Mouse (Mus musculus): ENCODE results near the gene Atg4c. TPM values are rescaled to one million over a fixed set of nuclear protein-coding genes. Genes with fewer than 3 reads are reported as not detected.
A peak's percentile ranks its signal among the peaks of the same experiment; 100 is the strongest.

Atg4c gene
- total RNA-seq, 4 experiments from 2014 or later: 3.9 to 5.0 (median 4.6) TPM

DNA sequence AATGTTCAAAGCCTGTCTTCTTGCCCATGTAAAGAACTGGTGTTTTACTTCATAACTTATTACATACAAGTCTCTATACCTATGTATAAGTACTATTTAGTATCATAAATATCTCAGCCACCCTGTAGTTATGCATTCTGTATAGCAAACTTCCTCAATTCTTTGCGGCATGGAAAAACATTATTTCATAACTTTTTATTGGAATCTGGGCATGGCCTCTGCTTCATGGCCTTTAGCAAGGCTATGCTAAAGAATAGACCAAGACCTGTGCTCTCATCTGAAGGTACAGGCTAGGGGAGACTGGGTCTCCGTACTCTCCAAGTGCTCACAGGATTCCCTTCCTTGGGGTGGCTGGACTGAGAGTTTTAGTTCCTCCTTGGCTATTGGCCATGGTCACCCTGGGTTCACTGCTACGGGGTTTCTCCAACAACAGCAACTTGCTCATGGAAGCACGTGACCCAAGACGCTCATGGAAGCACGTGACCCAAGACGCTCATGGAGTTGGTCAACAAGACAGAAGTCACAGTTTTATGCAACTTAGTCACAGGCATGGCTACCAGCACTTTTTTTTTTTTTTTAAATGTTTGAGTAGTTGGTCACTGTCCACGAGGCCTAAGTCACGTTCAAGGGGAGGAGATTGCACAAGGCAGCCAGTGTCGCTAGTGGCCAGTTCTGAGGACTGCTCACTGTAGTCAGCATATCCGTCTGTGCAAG lies 7.2 kb upstream of the Atg4c start:
- DNase-seq (ENCODE audit: low spot score): no peak

DNA sequence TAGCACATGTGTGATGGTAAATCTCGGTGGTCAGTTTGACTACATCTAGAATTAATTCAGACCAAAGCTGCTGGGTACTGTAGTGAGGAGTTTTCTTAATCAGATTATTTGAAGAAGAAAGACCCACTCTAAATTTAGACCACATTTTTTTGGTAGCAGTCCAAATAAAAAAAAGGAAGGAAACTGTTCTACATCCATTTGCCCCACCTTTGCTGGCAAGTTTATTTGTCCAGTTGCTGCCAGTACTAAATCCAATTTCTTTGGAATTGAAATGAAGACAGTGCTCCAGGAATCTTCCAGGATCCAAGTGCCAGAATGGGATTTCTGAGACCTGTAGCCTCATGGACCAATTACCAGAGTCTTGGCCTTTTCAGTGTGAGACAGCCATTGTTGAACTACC lies 1.1 kb upstream of the Atg4c start:
- no peak for DNase-seq (ENCODE audit: low spot score)

- DNase-seq (ENCODE audit: low spot score): no peak
Measured at GRCm38 (mm10) chr4:99193214-99193613, 520 bp upstream of the Atg4c start.

- DNase-seq (ENCODE audit: low spot score): no peak
Measured at GRCm38 (mm10) chr4:99194826-99195225, 1.1 kb downstream of the Atg4c start.

- no peak for DNase-seq (ENCODE audit: low spot score)
Measured at GRCm38 (mm10) chr4:99198721-99199120, 5.0 kb downstream of the Atg4c start.

DNA sequence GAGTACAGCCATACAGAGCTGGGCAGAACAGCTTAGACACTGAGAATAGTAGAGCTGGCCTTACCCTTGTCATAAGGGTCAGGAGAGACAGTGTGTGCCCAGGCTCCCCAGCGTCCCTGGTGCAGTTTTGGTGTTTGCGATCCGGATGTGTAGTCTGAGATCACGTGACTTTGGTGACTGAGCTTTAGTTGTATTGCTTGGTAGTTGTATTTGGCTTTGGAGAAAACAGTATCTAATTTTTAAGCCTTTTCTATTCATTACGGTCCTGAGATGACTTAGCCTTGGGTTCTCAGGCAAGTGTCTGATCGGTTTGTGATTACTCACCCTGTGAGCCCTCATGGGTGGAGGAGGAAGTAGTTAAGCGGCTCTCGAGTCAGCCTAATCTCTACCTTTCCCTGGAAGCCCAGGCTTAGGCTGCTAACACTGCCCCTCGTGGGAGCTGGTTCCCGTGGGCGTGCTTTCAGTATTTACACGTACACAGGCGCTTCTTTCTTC lies 6.1 kb downstream of the Atg4c start:
- DNase-seq (ENCODE audit: low spot score): no peak

GRCm38 (mm10) chr4:99200383-99201136 lies 6.8 kb downstream of the Atg4c start:
- no peak for DNase-seq (ENCODE audit: low spot score)

GRCm38 (mm10) chr4:99205773-99206172 lies 12.0 kb downstream of the Atg4c start:
- no peak for DNase-seq (ENCODE audit: low spot score)

DNA sequence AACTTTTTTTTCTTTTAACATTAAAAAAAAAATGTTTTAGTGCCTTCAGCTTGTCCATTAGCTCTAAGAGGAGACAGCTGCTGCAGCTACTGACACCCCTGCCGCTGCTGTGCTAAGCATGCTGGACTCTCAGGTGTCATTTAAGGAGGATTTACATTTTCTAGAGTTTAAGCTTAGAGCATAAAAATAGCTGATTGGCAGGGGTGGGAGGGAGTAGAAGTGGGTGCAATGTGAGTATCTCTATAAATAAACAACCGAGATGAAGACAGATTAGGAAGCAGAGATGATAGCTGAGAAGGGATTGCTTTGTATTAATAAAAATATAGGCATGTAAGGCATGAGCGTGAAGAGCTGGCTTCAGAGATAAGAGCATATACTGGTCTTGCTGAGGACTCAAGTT lies 12.6 kb downstream of the Atg4c start:
- DNase-seq (ENCODE audit: low spot score): no peak

GRCm38 (mm10) chr4:99210087-99210486 lies 16.4 kb downstream of the Atg4c start:
- DNase-seq (ENCODE audit: low spot score): no peak

- no peak for DNase-seq (ENCODE audit: low spot score)
Measured at GRCm38 (mm10) chr4:99211606-99212005, 17.9 kb downstream of the Atg4c start.

DNA sequence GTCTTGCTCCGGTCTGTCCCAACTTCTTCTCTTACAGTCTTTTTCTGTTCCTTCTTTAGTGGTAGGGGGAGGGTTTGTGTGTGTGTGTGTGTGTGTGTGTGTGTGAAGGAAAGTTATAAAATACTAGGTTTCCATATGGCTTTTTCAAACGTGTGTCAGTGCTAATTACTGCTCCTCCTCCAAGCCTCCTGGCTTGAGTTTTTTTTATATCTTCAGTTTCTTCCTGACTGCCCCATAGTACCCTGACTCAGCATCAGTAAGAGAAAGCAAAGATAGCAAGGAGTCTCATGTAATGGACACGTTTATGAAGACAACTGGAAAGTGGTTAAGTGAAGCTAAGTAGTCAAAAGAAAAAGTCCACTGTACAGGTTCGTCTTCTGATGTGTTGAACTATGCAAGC lies 19.4 kb downstream of the Atg4c start:
- DNase-seq (ENCODE audit: low spot score): no peak

DNA sequence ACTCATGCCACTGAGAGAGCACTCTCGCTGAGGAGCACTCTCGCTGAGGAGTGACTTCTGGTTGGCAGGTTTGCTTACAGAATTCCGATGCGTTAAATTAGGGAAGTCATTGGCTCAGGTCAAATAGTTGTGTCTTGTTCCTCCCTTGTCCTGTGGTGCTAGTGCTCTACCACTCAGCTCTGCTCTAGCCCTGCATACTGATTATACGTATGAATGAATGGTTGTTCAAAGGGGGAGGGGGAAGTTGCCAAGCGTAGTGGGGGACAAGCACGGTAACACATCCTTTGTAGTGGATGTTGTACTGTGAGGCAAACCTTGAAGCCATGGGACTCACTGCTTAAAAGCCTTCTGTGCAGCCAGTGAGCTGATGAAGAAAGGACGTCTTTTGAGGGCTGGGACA lies 28.5 kb downstream of the Atg4c start:
- DNase-seq (ENCODE audit: low spot score): no peak

- DNase-seq (ENCODE audit: low spot score): no peak
Measured at GRCm38 (mm10) chr4:99224790-99225189, 31.1 kb downstream of the Atg4c start.

GRCm38 (mm10) chr4:99227226-99227625 lies 33.5 kb downstream of the Atg4c start:
- DNase-seq (ENCODE audit: low spot score): no peak

DNA sequence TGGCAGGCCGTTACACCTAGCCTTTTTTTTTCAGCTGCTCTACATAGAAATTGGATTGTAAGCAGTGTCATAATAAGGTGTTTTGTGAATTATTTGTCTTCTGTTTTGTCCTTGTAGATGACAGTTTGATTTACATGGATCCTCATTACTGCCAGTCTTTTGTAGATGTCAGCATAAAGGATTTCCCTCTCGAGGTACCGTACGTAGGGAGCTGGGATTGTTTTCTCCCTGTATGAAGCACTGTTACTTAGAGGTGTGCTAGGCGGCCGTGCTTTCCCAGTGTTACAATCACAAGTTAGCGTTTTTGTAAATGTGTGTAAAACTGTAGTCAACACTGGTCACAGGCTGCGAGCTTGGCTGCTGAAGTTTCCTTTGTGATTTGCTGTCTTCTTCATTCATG lies 35.6 kb downstream of the Atg4c start:
- DNase-seq (ENCODE audit: low spot score): no peak

DNA sequence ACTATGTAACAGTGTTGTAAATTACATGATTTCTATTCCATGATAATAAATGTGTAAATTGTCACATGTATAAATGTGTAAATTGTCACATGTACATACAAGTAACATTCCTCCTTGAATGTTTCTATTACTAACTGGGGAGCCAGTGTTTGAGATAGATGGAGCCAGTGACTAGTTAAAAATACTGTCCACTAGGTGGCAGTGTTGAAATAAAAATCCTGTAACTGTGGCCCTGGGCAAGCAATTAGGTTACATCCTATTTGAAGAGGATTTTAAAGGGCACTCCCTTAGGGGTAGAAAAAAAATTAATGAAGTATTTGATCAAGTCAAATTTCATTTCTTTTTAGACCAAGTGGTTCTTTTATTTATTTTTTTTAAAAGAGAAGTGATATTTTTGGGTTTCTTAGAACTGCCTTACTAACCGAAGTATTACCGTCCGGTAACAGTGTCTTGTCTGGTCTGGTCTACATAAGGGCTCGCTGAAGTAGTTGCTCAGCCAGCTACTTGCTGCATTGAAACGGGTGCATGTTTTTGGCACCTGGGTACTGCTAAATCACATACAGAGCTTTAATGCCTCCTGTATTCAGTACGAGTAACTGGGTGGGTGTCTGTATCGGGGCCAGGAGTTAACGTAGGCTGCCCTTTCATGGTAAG lies 41.6 kb downstream of the Atg4c start:
- peak; percentile 31 for DNase-seq (ENCODE audit: low spot score)

DNA sequence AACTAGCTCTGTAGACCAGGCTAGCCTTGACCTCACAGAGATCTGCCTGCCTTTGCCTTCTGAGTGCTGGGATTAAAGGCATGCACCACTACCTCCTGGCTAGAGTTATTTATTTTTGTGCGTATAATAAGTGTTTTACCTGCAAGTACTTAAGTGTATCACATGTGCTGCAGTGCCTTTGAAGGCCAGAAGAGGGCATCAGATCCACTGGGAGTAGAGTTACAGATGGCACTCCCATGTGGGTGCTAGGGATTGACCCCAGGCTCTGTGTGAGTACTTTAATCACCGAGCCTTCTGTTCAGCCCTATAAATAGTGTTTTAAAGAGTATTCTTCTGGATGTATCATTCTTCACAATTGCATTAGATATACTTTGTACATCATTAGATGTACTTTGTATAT lies 44.6 kb downstream of the Atg4c start:
- no peak for DNase-seq (ENCODE audit: low spot score)

- DNase-seq (ENCODE audit: low spot score): no peak
Measured at GRCm38 (mm10) chr4:99241674-99242073, 47.9 kb downstream of the Atg4c start.

GRCm38 (mm10) chr4:99249358-99249757 lies 55.6 kb downstream of the Atg4c start:
- DNase-seq (ENCODE audit: low spot score): no peak

DNA sequence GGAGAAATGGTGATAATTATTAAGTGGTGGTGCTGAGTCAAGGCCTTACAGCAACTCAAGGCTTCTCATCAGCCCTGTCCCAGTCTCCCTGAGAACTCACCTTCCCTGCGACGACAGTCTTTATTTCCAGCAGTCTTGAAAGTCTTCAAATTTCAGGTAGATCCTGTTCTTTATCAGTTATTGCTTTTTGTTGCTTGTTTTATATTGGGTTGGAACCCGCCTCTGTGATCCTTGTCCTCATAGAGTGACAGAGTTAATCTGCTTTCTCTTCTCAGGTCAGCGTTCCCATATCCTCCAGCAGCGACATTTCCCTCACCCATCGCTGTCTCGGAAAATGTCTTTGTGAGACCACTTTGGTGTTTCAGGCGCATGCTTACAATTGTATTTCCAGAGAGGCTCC lies 56.1 kb downstream of the Atg4c start:
- no peak for DNase-seq (ENCODE audit: low spot score)

DNA sequence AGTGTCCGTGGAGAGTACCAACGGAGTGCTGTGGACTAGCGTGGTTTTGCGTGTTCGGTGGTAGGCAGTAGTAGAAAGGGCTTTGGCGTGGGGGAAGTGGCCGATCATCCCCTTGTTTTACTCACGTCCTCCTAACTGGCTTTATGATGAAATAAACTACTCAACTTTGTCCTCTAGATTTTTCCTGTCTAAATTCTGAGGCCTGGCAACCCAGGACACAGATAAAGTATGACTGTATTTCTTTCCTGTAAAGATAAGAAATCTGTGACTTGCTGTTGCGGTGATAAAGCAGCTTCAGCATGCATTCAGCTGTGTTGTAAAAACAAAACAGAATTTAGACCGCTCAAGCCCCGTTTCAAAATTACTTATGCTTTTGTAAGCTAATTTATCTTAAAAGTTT lies 59.2 kb downstream of the Atg4c start:
- DNase-seq (ENCODE audit: low spot score): no peak

DNA sequence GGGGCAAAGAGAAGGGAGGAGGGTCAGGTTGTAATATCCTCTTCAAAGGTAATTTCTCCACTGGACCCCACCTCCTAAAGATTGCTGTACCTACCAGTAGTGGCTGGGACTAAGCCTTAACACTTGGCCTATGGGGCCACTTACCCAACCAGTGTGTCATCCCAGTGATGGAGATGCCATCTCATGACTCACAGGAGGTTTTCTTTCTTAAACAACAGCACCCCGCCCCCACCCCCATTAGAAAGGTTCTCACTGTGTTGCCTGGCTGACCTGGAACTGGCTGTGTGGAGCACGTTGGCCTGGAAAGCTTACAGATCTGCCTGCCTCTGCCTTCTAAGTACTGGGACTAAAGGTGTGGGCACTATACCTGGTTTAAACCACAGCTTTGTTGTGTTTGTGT lies 69.5 kb downstream of the Atg4c start:
- no peak for DNase-seq (ENCODE audit: low spot score)
